Mouse (Mus musculus): ENCODE measurements around the gene Irak2.

Irak2 gene

DNA sequence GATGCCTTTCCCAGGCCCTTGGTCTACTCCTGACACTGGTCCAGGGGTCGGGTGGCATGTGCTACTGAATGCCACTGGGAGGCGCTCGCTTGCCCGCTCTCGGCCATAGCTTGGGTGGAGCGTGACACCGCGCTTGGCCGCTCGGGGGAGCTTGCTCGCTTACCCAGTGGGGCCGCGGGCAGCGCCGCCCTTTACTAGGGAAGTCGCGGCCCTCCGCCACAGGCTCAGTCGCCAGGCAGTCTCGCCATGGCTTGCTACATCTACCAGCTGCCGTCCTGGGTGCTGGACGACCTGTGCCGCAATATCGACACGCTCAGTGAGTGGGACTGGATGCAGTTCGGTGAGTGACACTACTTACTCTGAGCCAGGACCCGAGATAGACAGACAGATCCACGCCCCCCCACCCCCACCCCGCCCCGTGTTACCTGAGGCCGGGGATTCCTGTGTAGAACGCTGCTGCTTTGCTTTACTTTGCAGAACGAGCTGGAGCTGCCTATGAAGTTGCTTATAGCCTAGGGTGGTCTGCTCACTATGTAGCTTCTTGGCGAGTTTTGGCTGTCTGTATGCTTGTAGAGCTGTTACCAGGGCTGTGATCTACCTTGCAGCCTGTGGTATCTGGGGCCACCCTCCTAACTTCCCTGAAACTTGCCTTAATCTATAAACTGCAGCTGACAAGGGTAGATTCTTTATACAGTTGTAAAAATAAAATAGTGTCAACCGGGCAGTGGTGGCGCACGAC lies at the start of gene Irak2:
TSS of gene Irak2 (plus strand) at position 166 of the 739 bp plus-strand sequence.
- DNase-seq (ENCODE audit: low spot score in 2 of 2), result peak; percentile 92 to 96

DNA sequence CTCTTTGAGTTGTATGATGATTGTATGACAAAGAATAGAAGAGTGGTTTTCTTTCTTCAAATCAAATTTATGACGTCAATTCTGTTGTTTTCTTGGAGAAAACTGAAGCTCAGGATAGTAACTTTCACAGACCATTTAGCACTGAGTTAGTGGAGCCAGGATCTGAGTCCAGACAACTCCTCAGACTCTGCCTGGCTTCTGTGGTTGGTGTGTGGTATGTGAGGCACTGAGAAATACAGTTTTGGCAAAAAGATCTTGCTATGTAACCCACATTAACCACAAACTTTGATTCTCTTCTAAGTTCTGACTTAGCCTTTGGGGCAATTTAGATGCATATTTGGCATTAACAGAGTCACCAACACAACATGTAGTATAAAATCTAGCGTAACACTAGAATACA lies 45.6 kb upstream of the Irak2 start:
- no peak for DNase-seq (ENCODE audit: low spot score in 2 of 2)

DNA sequence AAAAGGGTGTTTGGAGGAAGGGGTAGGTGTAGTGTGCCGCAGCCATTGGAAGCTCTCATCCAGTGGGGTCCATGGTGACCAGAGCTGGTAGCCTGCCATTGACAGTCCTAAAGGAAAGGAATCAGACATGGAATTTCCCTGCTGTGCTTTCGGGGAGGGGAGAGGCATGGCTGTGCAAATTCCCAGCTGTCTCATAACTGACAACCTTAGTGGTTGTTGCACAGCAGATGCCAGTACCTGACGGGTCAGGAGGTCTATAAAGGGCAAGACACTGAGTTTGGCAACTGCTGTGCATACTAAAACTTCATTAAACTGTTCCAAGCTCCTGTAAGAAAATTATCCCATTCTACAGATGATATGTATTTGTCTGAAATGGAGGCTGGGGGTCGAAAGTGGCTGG lies 40.3 kb upstream of the Irak2 start:
- DNase-seq (ENCODE audit: low spot score in 2 of 2), result no peak

- no peak for DNase-seq (ENCODE audit: low spot score in 2 of 2)
Measured at GRCm38 (mm10) chr6:113599833-113600232, 38.4 kb upstream of the Irak2 start.

DNA sequence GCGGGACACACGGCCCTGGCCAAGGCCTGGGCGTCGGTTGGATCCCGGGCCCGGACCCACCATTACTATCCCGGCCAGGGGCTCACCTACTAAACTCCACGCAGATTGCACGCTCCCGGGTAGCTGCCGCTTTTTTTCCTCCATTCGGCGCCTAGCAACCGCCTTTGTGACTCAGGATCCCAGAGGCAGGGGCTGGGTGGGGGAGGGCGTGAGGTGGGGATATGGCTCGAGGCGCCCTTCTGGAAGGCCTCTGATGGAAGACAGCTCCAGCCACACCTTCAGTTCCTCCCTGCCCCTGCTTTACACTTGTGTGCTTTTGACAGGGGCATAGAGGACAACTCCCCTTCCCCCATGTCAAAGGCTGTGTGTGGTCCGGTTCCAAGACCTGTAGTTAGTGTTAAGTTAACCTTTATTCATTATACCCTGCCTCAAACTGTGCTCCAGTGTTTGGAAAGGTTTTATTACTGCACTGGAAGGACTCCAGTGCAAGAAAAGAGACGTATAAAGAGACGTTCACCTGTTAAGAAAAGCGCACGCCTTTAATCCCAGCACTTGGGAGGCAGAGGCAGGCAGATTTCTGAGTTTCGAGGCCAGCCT lies 37.6 kb upstream of the Irak2 start, which contains the start of gene Fancd2os:
TSS of gene Fancd2os (minus strand) at position 173 of the 597 bp plus-strand sequence.
- DNase-seq (ENCODE audit: low spot score in 2 of 2), result no peak

GRCm38 (mm10) chr6:113602821-113603220 lies 35.4 kb upstream of the Irak2 start:
- no peak for DNase-seq (ENCODE audit: low spot score in 2 of 2)

- DNase-seq (ENCODE audit: low spot score in 2 of 2), result no peak
Measured at GRCm38 (mm10) chr6:113603993-113604392, 34.3 kb upstream of the Irak2 start.

- peak; percentile 84 to 86 for DNase-seq (ENCODE audit: low spot score in 2 of 2)
Measured at GRCm38 (mm10) chr6:113604432-113605223, 33.6 kb upstream of the Irak2 start, which contains the start of gene Brk1. Gene Brk1, plus strand, starts transcription at chr6:113604772.

DNA sequence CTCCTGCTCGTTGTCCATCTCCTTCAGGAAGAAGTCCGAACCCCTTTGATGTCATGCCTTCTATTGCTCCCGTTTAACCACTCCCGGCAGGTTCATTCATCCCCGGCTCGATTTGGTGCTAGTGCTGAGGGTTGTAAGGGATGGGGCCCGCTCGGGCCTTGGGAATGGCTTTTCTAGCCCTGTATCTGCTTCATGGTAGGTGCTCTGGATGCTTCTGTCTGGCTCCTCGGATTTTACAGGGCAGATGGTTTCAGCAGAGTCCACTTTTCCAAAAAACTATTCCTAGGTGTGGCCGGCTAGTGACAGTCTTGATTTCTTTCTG lies 33.1 kb upstream of the Irak2 start:
- peak in 1 of 2 experiments; percentile 36 for DNase-seq (ENCODE audit: low spot score in 2 of 2)

DNA sequence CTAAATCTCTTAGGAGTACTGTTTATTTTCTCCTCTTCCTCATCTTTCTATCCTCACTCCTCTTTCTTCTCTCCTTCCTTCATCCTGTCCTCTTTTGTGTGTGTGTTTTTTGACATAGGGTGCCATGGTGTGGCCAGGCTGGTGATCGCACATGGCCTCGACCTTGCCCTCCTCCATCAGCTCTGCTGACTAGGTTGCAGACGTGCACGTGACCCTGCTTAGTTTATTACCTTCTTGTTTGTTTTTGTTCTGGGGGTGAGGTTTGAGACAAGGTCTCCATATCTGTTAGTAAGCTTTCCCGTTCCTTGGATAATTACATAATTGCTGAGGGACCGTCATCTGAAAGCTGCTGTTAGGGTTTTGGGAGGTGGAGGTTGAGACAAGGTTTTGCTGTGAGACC lies 29.4 kb upstream of the Irak2 start:
- DNase-seq (ENCODE audit: low spot score in 2 of 2), result no peak

DNA sequence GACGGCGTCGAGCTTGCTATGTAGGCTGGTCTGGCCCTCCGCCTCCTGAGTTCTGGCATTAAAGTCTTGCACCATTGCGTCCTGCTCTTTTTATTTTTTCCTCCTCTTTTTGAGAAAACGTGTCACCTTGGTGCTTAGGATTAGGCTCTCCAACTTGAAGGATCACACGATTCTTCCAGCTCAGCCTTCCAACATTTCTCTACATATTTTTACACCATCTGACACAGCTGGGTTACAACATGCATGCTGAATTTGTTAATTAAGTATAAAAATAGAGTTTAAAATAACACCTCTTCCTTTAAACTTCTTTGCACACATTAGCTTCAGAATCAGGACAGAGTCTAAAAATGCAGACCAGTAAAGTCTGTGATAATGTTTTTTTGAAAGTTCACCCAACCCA lies 29.0 kb upstream of the Irak2 start:
- DNase-seq (ENCODE audit: low spot score in 2 of 2), result no peak

GRCm38 (mm10) chr6:113612258-113612969 lies 25.9 kb upstream of the Irak2 start:
- DNase-seq (ENCODE audit: low spot score in 2 of 2), result no peak

DNA sequence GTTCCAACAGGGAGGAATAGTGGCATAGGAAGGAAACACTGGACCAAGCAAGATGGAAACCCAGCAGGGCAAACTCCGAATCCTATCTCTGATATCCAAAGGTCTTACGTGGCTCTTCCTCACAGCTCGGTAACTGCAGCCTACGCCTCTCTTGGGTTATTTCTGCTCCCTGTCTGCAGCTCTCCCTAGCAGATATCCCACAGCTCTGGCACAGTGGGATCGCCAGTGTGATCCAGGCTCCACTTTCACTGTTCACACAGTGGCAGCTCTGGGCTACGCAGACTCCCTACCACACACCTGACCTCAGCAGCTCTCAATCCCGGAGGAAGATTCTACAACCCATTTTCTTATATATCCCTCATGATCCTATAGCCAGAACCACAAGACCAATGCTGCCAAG lies 24.1 kb upstream of the Irak2 start:
- no peak for DNase-seq (ENCODE audit: low spot score in 2 of 2)

DNA sequence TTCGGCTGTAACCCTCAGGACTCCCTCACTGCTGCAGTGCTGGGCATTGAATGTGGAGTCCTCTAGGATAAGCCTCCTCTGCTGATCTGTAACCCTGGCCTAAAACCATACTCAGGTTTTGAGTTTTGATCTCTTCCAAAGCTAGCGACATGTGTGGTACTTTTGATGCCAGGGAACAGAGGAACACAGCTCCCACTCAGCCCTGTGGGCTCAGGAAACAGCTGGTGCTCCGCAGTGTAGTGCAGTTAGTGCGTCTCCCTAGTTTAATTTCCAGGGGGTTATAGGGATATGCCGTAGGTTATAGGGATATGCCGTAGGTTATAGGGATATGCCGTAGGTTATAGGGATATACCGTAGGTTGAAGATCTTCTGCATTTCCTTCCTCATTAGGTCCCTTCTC lies 23.3 kb upstream of the Irak2 start:
- no peak for DNase-seq (ENCODE audit: low spot score in 2 of 2)

DNA sequence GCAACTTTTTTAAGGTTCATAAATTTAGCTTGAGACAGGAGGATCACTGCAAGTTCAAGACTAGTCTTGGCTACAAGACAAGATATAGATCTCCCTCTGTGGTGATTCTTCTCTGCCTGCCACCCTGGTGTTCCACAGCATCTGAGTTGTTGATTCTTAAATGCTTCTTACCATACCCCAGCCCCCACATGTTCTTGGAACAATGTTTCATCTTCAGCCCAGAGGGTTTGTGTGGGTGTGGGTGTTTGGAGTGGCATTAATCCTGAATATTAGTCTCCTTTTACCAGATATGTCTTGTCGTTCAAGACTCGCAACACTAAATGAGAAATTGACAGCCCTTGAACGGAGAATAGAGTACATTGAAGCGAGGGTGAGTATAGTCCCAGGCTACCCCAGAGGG lies 22.8 kb upstream of the Irak2 start:
- DNase-seq (ENCODE audit: low spot score in 2 of 2), result no peak

- no peak for DNase-seq (ENCODE audit: low spot score in 2 of 2)
Measured at GRCm38 (mm10) chr6:113623386-113623785, 14.9 kb upstream of the Irak2 start.

DNA sequence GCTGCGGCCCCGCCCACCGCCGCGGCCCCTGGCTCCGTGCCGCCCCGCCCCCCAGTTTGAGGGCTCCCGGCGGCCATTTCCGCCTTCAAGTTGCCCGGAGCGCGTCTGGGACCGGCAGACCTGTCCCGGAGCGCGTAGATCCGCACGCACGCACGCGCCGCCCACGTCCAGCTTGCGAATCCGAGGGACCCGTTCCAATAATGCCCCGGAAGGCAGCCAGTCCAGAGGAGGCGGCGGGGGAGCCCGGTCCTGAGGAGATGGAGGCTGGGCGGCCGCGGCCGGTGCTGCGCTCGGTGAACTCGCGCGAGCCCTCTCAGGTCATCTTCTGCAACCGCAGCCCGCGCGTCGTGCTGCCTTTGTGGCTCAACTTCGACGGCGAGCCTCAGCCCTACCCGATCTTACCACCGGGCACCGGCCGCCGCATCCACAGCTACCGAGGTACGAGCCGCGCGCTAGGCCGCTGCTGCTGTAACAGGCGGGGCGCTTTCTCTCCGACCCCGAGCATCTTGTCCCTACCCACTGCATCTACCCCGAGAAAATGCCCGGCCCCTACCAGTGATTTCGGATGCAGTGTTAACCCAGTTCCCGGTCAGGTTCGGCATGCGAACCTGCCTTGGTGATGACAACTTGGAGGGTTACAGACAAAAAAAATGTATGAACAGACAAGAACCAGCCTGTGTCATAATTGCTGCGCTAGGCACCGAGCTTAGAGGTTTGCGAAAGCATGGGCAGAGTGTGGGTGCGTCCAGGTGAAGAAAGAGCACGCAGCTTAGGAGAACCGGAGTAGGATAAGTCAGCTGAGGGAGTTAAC lies 14.1 kb upstream of the Irak2 start, which contains the start of gene Vhl:
TSS of gene Vhl (plus strand) at position 19 of the 811 bp plus-strand sequence.
- peak; percentile 66 to 70 for DNase-seq (ENCODE audit: low spot score in 2 of 2)

- DNase-seq (ENCODE audit: low spot score in 2 of 2), result no peak
Measured at GRCm38 (mm10) chr6:113624989-113625770, 13.1 kb upstream of the Irak2 start.

DNA sequence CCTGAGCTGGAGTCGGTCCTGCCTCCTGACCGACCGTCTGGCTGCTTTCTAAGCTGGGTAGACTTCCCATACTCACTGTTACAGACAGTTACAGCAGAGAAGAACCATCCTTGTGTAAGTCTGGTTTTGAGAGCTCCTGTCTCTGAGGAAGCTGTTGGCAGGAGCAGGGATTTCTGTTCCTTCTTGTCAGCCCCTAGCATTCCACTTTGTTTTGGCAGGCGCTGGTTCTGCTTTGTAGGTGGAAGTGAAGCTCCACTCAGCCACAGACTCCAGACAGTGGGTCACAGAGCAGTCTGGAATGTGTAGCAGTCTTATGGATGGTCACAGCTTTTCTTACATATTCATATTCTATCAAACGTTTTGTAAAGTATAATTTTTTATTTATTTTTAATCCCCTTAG lies 7.9 kb upstream of the Irak2 start:
- no peak for DNase-seq (ENCODE audit: low spot score in 2 of 2)

GRCm38 (mm10) chr6:113632863-113633262 lies 5.4 kb upstream of the Irak2 start:
- no peak for DNase-seq (ENCODE audit: low spot score in 2 of 2)

Measured in frontal cortex, postnatal 25 days (tissue).